Mouse (Mus musculus) frontal cortex, adult (tissue): ENCODE results near the gene Ublcp1.

ENCODE experiments used
- ATAC-seq: cut with Nextera tagmentation; 2 replicates; pipeline ENCODE4 v1.9.2; 2017; ENCODE audit warnings: mild to moderate bottlenecking, moderate library complexity, mixed read lengths; ENCODE audit not compliant: low TSS enrichment

The Ublcp1 gene

DNA sequence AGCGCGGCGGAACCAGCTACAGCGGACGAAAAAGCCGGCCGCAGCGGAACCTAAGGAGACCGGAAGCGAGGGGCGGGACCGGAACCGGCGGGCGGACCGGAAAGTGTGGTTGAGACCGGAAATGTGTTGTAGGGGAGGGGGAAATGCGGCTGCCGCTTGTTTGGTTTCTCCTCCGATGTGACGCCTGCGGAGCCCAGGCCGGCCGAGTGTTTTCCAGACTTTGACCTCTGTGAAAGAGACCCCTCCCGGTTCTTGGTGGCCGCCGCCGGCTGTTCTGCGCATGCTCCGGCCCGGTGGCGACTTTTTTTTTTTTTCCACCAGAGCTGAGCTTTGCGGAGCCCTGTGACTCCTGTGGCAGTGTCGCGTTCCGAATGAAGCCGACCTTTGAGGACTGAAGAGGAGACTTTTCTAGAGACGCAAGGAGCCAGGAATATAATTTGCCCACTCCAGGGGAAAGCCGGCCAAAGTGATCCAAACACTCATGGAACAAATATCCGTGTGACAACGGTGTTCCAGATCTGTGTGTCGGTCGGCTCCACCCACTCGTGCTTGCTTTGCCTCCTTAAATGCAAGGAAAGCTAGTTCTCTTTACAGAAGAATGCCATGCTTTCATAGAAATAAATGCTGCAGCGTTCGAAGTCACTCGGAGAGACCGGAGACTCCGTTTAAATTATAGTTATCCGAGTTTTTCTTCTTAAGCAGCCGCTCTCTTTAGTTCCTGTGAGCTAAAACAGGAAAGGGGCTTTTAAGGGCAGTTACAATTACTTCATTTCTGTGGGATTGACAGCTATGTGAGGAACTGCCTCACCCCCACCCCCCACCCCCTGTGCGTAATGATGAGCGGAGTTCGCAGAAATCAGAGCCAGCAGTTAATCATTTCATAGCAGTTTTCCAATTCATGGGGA lies at the start of gene Ublcp1:
Gene Ublcp1, minus strand, starts transcription at position 67 of the 905 bp plus-strand sequence.
- ATAC-seq, result peak; percentile 97

- ATAC-seq, result peak; percentile 6; the same call in 1 of the 2 replicates
These were observed 49.0 kb upstream of the Ublcp1 start for GRCm38 (mm10) chr11:44519096-44519949.

GRCm38 (mm10) chr11:44518281-44519095 lies 48.2 kb upstream of the Ublcp1 start, which contains the start of gene Rnf145:
Rnf145 (plus strand) TSS chr11:44518964.
- ATAC-seq, result peak; percentile 62

- ATAC-seq, result no peak
These were observed 47.4 kb upstream of the Ublcp1 start for GRCm38 (mm10) chr11:44517561-44518280.

GRCm38 (mm10) chr11:44516362-44516761 lies 46.1 kb upstream of the Ublcp1 start:
- ATAC-seq, result no peak

GRCm38 (mm10) chr11:44514666-44515065 lies 44.4 kb upstream of the Ublcp1 start:
- no peak for ATAC-seq

DNA sequence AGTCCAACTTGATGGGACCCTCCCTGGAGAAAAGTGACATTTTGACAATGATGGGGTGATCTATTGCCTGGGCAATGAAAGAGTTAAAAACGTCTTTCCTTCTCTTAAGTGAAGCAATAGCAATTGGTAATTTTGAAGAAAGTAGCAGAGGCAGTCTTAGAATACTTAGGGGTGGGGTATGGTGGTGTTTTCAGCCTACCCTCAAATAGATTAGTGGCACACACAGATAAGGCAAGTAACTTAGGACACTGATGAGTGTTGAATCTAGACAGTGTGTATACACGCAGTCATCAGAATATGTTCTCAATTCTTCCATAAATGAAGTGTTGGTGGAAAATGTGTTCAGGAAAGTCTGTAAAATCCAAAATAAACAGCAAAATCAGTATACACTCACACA lies 42.7 kb upstream of the Ublcp1 start:
- ATAC-seq, result no peak

DNA sequence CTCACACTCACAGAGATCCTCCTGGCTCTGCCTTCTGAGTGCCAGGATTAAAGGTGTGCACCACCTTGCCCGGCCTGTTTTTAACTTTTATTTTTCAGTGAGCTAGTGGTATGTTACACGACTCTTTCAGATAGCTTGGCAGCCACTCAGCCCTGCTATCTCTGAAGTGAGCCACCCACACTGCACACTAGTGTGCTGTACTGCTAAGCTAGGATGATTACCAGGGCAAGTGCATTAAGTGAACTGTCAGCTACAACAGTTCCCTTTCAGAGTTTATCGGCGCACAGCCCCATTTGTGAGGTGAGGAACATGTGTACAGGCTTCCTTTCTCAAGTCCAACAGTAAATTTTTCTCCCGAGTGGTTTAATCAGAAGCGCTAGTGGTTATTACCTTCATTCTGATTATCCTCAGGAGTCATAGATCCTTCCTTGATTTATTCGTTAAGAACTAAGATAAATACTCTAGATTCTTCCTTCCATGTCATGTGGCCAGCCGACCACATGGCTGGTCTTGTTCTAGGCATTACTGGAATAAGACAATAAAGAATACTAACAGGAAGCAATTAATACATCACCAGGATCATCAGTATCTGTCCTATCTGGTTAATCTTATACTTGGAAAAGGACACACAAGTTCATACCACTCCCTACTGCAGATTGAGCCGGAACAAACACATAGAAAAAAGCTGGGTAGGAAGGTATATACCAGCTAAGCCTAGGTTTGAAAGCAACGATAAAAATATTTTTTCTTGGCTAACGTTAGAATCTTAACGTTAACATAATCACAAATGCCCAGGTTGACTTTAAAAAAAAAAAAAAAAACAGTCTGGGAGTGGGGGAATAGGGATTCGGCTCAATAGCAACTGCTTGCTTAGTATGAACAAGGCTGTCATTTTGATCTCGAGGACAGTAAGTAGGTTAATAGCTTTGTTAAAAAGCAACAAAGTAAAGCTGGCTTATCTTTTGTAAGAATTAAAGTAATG lies 42.0 kb upstream of the Ublcp1 start:
- ATAC-seq, result peak; percentile 81

GRCm38 (mm10) chr11:44510371-44510770 lies 40.1 kb upstream of the Ublcp1 start:
- no peak for ATAC-seq

DNA sequence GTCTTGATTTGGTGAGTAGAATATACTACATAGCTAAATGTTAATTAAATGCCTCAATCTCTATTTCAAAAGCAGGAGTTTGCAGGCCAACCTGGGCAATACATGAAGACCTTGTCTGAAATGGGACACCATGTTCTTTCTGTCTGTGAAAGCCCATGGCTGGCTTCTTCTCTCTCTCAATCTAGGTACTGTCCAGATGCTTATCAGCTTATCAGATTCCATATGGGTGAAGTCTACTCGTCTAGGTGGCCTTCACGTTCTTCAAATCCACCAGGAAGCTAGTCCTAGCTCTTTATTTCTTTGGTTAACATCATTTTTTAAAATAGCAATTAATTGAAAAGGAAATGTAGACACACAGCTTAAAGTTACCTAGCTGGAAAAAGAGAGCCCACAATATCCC lies 39.6 kb upstream of the Ublcp1 start:
- ATAC-seq, result no peak

DNA sequence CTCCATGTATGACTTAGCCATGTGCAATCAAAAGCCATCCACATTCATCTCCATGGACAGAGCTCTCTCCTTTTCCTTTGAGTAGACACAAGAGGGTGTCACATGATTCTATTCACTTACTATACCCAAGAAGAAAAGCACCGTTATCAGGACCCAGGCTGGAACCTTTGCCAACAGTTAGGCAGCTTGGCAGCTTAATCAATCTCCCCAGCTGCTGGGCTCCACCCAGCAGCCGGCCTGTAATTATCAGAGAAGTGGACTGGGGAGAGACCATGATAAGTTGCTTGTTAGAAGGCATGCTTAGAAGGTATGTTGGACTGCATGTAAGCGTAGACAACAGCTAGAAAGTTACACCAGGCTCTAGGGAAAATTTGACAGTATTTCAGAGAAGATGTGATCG lies 38.6 kb upstream of the Ublcp1 start:
- ATAC-seq, result no peak

DNA sequence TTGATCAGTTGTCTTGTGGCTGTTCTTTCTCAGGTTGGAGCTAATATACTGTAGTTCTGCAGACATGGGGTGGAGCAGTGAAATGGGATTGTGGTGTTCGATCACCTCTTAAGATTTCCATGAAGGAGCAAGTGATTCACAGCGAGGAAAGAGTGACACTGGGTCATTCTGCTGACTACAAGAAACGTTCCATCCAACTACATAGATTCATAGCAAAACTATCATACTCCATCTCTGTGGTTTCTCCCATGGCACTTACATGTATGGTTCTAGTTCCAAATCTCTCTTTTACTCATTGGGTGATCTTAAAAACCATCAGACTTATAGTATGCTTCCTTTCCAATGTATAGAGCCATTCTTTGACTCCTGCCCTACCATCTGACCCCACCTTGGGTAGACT lies 34.5 kb upstream of the Ublcp1 start:
- ATAC-seq, result no peak

- ATAC-seq, result no peak
These were observed 33.8 kb upstream of the Ublcp1 start for GRCm38 (mm10) chr11:44504146-44504545.

DNA sequence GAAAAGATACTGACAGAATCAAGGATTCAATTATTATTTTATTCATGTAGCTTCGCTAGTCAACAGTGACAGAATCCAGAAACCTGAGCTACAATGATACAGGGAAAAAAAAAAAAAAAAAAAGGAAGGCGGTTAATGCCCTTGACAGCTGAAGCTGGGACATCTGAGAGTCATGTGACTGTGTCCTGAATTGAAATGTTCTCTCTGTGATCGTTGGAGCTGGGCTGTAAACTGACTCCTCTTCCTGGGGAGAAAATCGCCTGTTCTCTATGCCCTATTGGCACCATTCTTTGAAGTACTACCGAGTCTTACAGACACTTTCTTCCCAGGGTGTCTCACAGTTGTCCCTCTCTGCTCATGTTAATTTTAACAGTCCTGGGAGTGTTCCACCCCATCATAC lies 32.6 kb upstream of the Ublcp1 start:
- ATAC-seq, result no peak

- no peak for ATAC-seq
These were observed 31.2 kb upstream of the Ublcp1 start for GRCm38 (mm10) chr11:44501477-44501876.

DNA sequence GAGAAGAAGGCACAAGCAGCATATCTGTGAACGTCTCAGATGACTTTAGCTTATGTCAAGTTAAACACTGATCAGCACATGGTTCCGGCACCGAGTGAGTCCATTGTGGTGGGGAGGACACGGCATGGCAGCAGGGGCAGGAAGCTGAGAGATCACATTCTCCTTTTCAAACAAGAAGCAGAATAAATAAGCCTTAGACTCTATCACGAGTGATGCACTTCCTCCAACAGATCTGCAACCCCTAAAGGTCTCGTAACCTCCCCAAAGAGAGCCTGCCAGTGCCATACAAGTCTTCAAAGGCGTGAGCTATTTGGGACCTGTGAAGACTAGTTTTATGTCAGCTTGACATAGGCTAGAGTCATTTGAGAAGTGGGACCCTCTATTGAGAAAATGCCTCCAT lies 30.7 kb upstream of the Ublcp1 start:
- ATAC-seq, result no peak

- ATAC-seq, result no peak
These were observed 28.3 kb upstream of the Ublcp1 start for GRCm38 (mm10) chr11:44498412-44499272.

DNA sequence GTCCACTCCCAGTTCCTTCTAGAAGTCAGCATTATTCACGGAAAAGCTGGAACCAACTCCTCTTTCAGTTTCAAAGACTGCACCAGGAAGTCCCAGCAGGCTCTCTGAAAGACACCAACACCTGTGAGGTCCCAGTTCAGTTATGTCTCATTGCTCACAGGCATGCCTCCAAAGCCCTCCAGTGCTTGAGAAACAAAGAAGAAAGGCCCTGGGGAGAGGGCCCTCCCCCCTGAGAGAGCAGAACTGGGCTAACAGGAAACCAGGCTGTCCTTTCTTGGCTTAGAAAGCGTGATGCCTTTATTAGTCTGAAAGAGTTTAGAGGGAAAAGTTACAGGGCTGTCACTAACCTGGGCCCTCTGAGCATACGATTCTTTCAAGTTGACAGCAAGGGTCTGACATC lies 25.9 kb upstream of the Ublcp1 start:
- no peak for ATAC-seq
